Mouse (Mus musculus): ENCODE measurements around the gene Cd244a. TPM values are rescaled to one million over a fixed set of nuclear protein-coding genes. Genes with fewer than 3 reads are reported as not detected.

The Cd244a gene
- polyA plus RNA-seq, 1 experiment from 2014 or later, result 0.50 TPM

GRCm38 (mm10) chr1:171553359-171554341 lies 5.3 kb upstream of the Cd244a start:
- WGBS (ENCODE audit: insufficient replicate concordance), result 75% methylated on average over 11 of the region's 11 CpGs
- Histone ChIP-seq H3K4me1 (no peaks in the 10 kb centered on the region), H3K4me2 (no peak overlapping the region), H3K36me3 (no peaks in the 10 kb centered on the region), H3K27ac (no peak overlapping the region), H3K9me3 (replicated peaks) (no peaks in the 10 kb centered on the region), H3K4me3 (no peak overlapping the region), H3K9ac (no peak overlapping the region), H3K27me3 (replicated peaks) (no peaks in the 10 kb centered on the region)
- ATAC-seq, result no peak

- no peak overlapping the region for H3K9ac ChIP-seq
- 58% methylated on average over 2 of the region's 2 CpGs for WGBS (ENCODE audit: insufficient replicate concordance)
- no peak overlapping the region for H3K27ac ChIP-seq
- no peaks in the 10 kb centered on the region for H3K36me3 ChIP-seq
- no peaks in the 10 kb centered on the region for H3K27me3 ChIP-seq (replicated peaks)
- H3K4me1 ChIP-seq, result peaks cover 8% of the 10 kb centered on the region; the same call in 1 of the 2 replicates
- H3K4me2 ChIP-seq, result no peak overlapping the region
- H3K9me3 ChIP-seq (replicated peaks), result no peaks in the 10 kb centered on the region
- H3K4me3 ChIP-seq, result no peak overlapping the region
- ATAC-seq, result no peak
Observed at GRCm38 (mm10) chr1:171556366-171556765, 2.6 kb upstream of the Cd244a start.

- H3K9ac ChIP-seq, result no peak overlapping the region
- H3K4me2 ChIP-seq, result no peak overlapping the region
- H3K36me3 ChIP-seq, result no peaks in the 10 kb centered on the region
- no peak for ATAC-seq
- no peaks in the 10 kb centered on the region for H3K27me3 ChIP-seq (replicated peaks)
- no peaks in the 10 kb centered on the region for H3K9me3 ChIP-seq (replicated peaks)
- H3K4me1 ChIP-seq, result peaks cover 8% of the 10 kb centered on the region; the same call in 1 of the 2 replicates
- 41% methylated on average over 6 of the region's 6 CpGs for WGBS (ENCODE audit: insufficient replicate concordance)
- H3K27ac ChIP-seq, result no peak overlapping the region
- H3K4me3 ChIP-seq, result no peak overlapping the region
Observed at GRCm38 (mm10) chr1:171558407-171558806, 586 bp upstream of the Cd244a start.

- Histone ChIP-seq H3K9ac (no peak overlapping the region), H3K27me3 (replicated peaks) (no peaks in the 10 kb centered on the region), H3K4me1 (peaks cover 8% of the 10 kb centered on the region; the same call in 1 of the 2 replicates), H3K27ac (no peak overlapping the region), H3K9me3 (replicated peaks) (no peaks in the 10 kb centered on the region), H3K4me3 (no peak overlapping the region), H3K36me3 (no peaks in the 10 kb centered on the region), H3K4me2 (no peak overlapping the region)
- 21% methylated on average over 2 of the region's 2 CpGs for WGBS (ENCODE audit: insufficient replicate concordance)
- ATAC-seq, result no peak
Observed at GRCm38 (mm10) chr1:171560262-171560661, 1.3 kb downstream of the Cd244a start.

GRCm38 (mm10) chr1:171561200-171561599 lies 2.2 kb downstream of the Cd244a start:
- ATAC-seq, result peak; percentile 23; the same call in 1 of the 2 replicates
- Histone ChIP-seq H3K4me1 (peaks cover 12% of the 10 kb centered on the region), H3K4me2 (peak overlapping the region; percentile 43; the same call in 1 of the 2 replicates), H3K27ac (peak overlapping the region; percentile 62; the same call in 1 of the 2 replicates), H3K9ac (no peak overlapping the region), H3K9me3 (replicated peaks) (no peaks in the 10 kb centered on the region), H3K36me3 (no peaks in the 10 kb centered on the region), H3K4me3 (no peak overlapping the region), H3K27me3 (replicated peaks) (no peaks in the 10 kb centered on the region)
- WGBS (ENCODE audit: insufficient replicate concordance), result 13% methylated on average over 1 of the region's 1 CpGs

- 20% methylated on average over 8 of the region's 11 CpGs for WGBS (ENCODE audit: insufficient replicate concordance)
- Histone ChIP-seq H3K27ac (peak overlapping the region; percentile 62; the same call in 1 of the 2 replicates), H3K4me3 (peak overlapping the region; percentile 9; the same call in 1 of the 2 replicates), H3K9ac (no peak overlapping the region), H3K4me2 (peak overlapping the region; percentile 43), H3K36me3 (no peaks in the 10 kb centered on the region), H3K27me3 (replicated peaks) (no peaks in the 10 kb centered on the region), H3K9me3 (replicated peaks) (no peaks in the 10 kb centered on the region), H3K4me1 (peaks cover 17% of the 10 kb centered on the region)
- no peak for ATAC-seq
Observed at GRCm38 (mm10) chr1:171561639-171562225, 2.7 kb downstream of the Cd244a start.

- no peak overlapping the region for H3K4me2 ChIP-seq
- H3K9me3 ChIP-seq (replicated peaks), result no peaks in the 10 kb centered on the region
- H3K27me3 ChIP-seq (replicated peaks), result no peaks in the 10 kb centered on the region
- no peaks in the 10 kb centered on the region for H3K36me3 ChIP-seq
- H3K4me3 ChIP-seq, result no peak overlapping the region
- no peak for ATAC-seq
- H3K4me1 ChIP-seq, result peaks cover 17% of the 10 kb centered on the region
- 36% methylated on average over 2 of the region's 2 CpGs for WGBS (ENCODE audit: insufficient replicate concordance)
- no peak overlapping the region for H3K9ac ChIP-seq
- no peak overlapping the region for H3K27ac ChIP-seq
Observed at GRCm38 (mm10) chr1:171563042-171563441, 4.0 kb downstream of the Cd244a start.

- Histone ChIP-seq H3K9me3 (replicated peaks) (no peaks in the 10 kb centered on the region), H3K36me3 (no peaks in the 10 kb centered on the region), H3K27me3 (replicated peaks) (no peaks in the 10 kb centered on the region), H3K4me1 (peaks cover 17% of the 10 kb centered on the region), H3K9ac (no peak overlapping the region), H3K4me2 (no peak overlapping the region), H3K4me3 (no peak overlapping the region), H3K27ac (no peak overlapping the region)
- ATAC-seq, result 0 out of 2 replicates have a peak, but pooled peaks have one; percentile 55
- WGBS (ENCODE audit: insufficient replicate concordance), result 54% methylated on average over 3 of the region's 3 CpGs
Observed at GRCm38 (mm10) chr1:171564247-171564646, 5.3 kb downstream of the Cd244a start.

GRCm38 (mm10) chr1:171565888-171566287 lies 6.9 kb downstream of the Cd244a start:
- H3K9ac ChIP-seq, result no peak overlapping the region
- H3K9me3 ChIP-seq (replicated peaks), result no peaks in the 10 kb centered on the region
- no peaks in the 10 kb centered on the region for H3K36me3 ChIP-seq
- H3K27ac ChIP-seq, result no peak overlapping the region
- 0 out of 2 replicates have a peak, but pooled peaks have one; percentile 25 for ATAC-seq
- peaks cover 9% of the 10 kb centered on the region for H3K4me1 ChIP-seq
- H3K4me3 ChIP-seq, result no peak overlapping the region
- 9% methylated on average over 4 of the region's 4 CpGs for WGBS (ENCODE audit: insufficient replicate concordance)
- H3K4me2 ChIP-seq, result no peak overlapping the region
- H3K27me3 ChIP-seq (replicated peaks), result no peaks in the 10 kb centered on the region

GRCm38 (mm10) chr1:171566777-171567176 lies 7.8 kb downstream of the Cd244a start:
- no peak overlapping the region for H3K27ac ChIP-seq
- WGBS (ENCODE audit: insufficient replicate concordance), result 19% methylated on average over 8 of the region's 8 CpGs
- H3K4me1 ChIP-seq, result peaks cover 9% of the 10 kb centered on the region
- no peaks in the 10 kb centered on the region for H3K27me3 ChIP-seq (replicated peaks)
- ATAC-seq, result no peak
- H3K4me3 ChIP-seq, result no peak overlapping the region
- H3K36me3 ChIP-seq, result no peaks in the 10 kb centered on the region
- H3K9ac ChIP-seq, result no peak overlapping the region
- H3K4me2 ChIP-seq, result no peak overlapping the region
- H3K9me3 ChIP-seq (replicated peaks), result no peaks in the 10 kb centered on the region

GRCm38 (mm10) chr1:171568436-171568835 lies 9.4 kb downstream of the Cd244a start:
- no peak overlapping the region for H3K27ac ChIP-seq
- no peaks in the 10 kb centered on the region for H3K9me3 ChIP-seq (replicated peaks)
- 66% methylated on average over 2 of the region's 2 CpGs for WGBS (ENCODE audit: insufficient replicate concordance)
- H3K36me3 ChIP-seq, result no peaks in the 10 kb centered on the region
- no peak for ATAC-seq
- H3K4me1 ChIP-seq, result peaks cover 9% of the 10 kb centered on the region
- no peak overlapping the region for H3K4me2 ChIP-seq
- no peak overlapping the region for H3K9ac ChIP-seq
- no peak overlapping the region for H3K4me3 ChIP-seq
- no peaks in the 10 kb centered on the region for H3K27me3 ChIP-seq (replicated peaks)

- WGBS (ENCODE audit: insufficient replicate concordance), result 63% methylated on average over 7 of the region's 7 CpGs
- Histone ChIP-seq H3K4me2 (no peak overlapping the region), H3K4me3 (no peak overlapping the region), H3K27ac (no peak overlapping the region), H3K4me1 (no peaks in the 10 kb centered on the region), H3K9ac (no peak overlapping the region), H3K9me3 (replicated peaks) (no peaks in the 10 kb centered on the region), H3K27me3 (replicated peaks) (no peaks in the 10 kb centered on the region), H3K36me3 (no peaks in the 10 kb centered on the region)
- ATAC-seq, result no peak
Observed at GRCm38 (mm10) chr1:171577168-171577567, 18.2 kb downstream of the Cd244a start.

Measured in liver, embryonic 12.5 days (tissue).